Mouse (Mus musculus): ENCODE data around the gene Cbx6. TPM values are rescaled to one million over a fixed set of nuclear protein-coding genes. Genes with fewer than 3 reads are reported as not detected.

Gene Cbx6
- polyA plus RNA-seq, 1 experiment from 2014 or later: 65.2 TPM

- no peak overlapping the region for H3K9ac ChIP-seq (ENCODE audit: low read depth, low read length)
- no peak overlapping the region for H3K4me2 ChIP-seq (ENCODE audit: low read length)
- 84% methylated on average over 6 of the region's 6 CpGs for WGBS
- H3K27me3 ChIP-seq (replicated peaks; ENCODE audit: control insufficient read depth, insufficient read depth, low read length): no peaks in the 10 kb centered on the region
- no peak for ATAC-seq
- no peak overlapping the region for H3K27ac ChIP-seq (ENCODE audit: low read depth, low read length)
- H3K4me3 ChIP-seq (ENCODE audit: low read length): no peak overlapping the region
- H3K4me1 ChIP-seq (ENCODE audit: control insufficient read depth, insufficient read depth, low read depth, low read length): peaks cover 3% of the 10 kb centered on the region; the same call in 1 of the 2 replicates
- H3K36me3 ChIP-seq (ENCODE audit: control insufficient read depth, insufficient read depth, low read length): peaks cover 4% of the 10 kb centered on the region
- H3K9me3 ChIP-seq (ENCODE audit: control insufficient read depth, low read length): no peaks in the 10 kb centered on the region
Measured at GRCm38 (mm10) chr15:79790905-79791304, 43.6 kb downstream of the Cbx6 start.

GRCm38 (mm10) chr15:79790111-79790510 lies 44.4 kb downstream of the Cbx6 start:
- 54% methylated on average over 8 of the region's 8 CpGs for whole genome bisulfite sequencing
- H3K27ac ChIP-seq (ENCODE audit: low read depth, low read length): no peak overlapping the region
- H3K27me3 ChIP-seq (replicated peaks; ENCODE audit: control insufficient read depth, insufficient read depth, low read length): no peaks in the 10 kb centered on the region
- no peaks in the 10 kb centered on the region for H3K9me3 ChIP-seq (ENCODE audit: control insufficient read depth, low read length)
- H3K4me2 ChIP-seq (ENCODE audit: low read length): no peak overlapping the region
- H3K36me3 ChIP-seq (ENCODE audit: control insufficient read depth, insufficient read depth, low read length): peaks cover 4% of the 10 kb centered on the region
- no peak overlapping the region for H3K4me3 ChIP-seq (ENCODE audit: low read length)
- peaks cover 3% of the 10 kb centered on the region; the same call in 1 of the 2 replicates for H3K4me1 ChIP-seq (ENCODE audit: control insufficient read depth, insufficient read depth, low read depth, low read length)
- no peak for ATAC-seq
- no peak overlapping the region for H3K9ac ChIP-seq (ENCODE audit: low read depth, low read length)

- 34% methylated on average over 8 of the region's 8 CpGs for whole genome bisulfite sequencing
- H3K27ac ChIP-seq (ENCODE audit: low read depth, low read length): peak overlapping the region; percentile 34; the same call in 1 of the 2 replicates
Measured at GRCm38 (mm10) chr15:79787815-79788214, 46.7 kb downstream of the Cbx6 start.

GRCm38 (mm10) chr15:79785056-79785455 lies 49.4 kb downstream of the Cbx6 start:
- no peak for ATAC-seq
- H3K27ac ChIP-seq (ENCODE audit: low read depth, low read length): no peak overlapping the region
- no peaks in the 10 kb centered on the region for H3K27me3 ChIP-seq (replicated peaks; ENCODE audit: control insufficient read depth, insufficient read depth, low read length)
- H3K4me1 ChIP-seq (ENCODE audit: control insufficient read depth, insufficient read depth, low read depth, low read length): peaks cover 3% of the 10 kb centered on the region; the same call in 1 of the 2 replicates
- peaks cover 4% of the 10 kb centered on the region; the same call in 1 of the 2 replicates for H3K36me3 ChIP-seq (ENCODE audit: control insufficient read depth, insufficient read depth, low read length)
- no peak overlapping the region for H3K4me2 ChIP-seq (ENCODE audit: low read length)
- H3K4me3 ChIP-seq (ENCODE audit: low read length): no peak overlapping the region
- H3K9ac ChIP-seq (ENCODE audit: low read depth, low read length): no peak overlapping the region
- no peaks in the 10 kb centered on the region for H3K9me3 ChIP-seq (ENCODE audit: control insufficient read depth, low read length)
- WGBS: 74% methylated on average over 1 of the region's 1 CpGs

More at GRCm38 (mm10) chr15:79787815-79788214, 46.7 kb downstream of the Cbx6 start:
- Histone ChIP-seq H3K4me3 (ENCODE audit: low read length) (no peak overlapping the region), H3K4me2 (ENCODE audit: low read length) (no peak overlapping the region), H3K9ac (ENCODE audit: low read depth, low read length) (no peak overlapping the region; the same call in 1 of the 2 replicates), H3K4me1 (ENCODE audit: control insufficient read depth, insufficient read depth, low read depth, low read length) (peaks cover 3% of the 10 kb centered on the region; the same call in 1 of the 2 replicates), H3K9me3 (ENCODE audit: control insufficient read depth, low read length) (no peaks in the 10 kb centered on the region), H3K36me3 (ENCODE audit: control insufficient read depth, insufficient read depth, low read length) (peaks cover 4% of the 10 kb centered on the region), H3K27me3 (replicated peaks; ENCODE audit: control insufficient read depth, insufficient read depth, low read length) (no peaks in the 10 kb centered on the region)
- 0 out of 2 replicates have a peak, but pooled peaks have one; percentile 26 for ATAC-seq

GRCm38 (mm10) chr15:79777749-79778148 lies 56.7 kb downstream of the Cbx6 start, which contains the start of gene Dnal4:
Dnal4 (minus strand) TSS chr15:79777849.
- no peak within 1 kb of the TSS for H3K4me3 ChIP-seq (ENCODE audit: low read length)
- ATAC-seq: no peak
- peaks cover 9% of the 10 kb centered on the region for H3K4me1 ChIP-seq (ENCODE audit: control insufficient read depth, insufficient read depth, low read depth, low read length)
- H3K4me2 ChIP-seq (ENCODE audit: low read length): no peak within 1 kb of the TSS
- no peak within 1 kb of the TSS for H3K9ac ChIP-seq (ENCODE audit: low read depth, low read length)
- H3K27ac ChIP-seq (ENCODE audit: low read depth, low read length): no peak within 1 kb of the TSS
- no peaks in the 10 kb centered on the region for H3K36me3 ChIP-seq (ENCODE audit: control insufficient read depth, insufficient read depth, low read length)
- no peaks in the 10 kb centered on the region for H3K27me3 ChIP-seq (replicated peaks; ENCODE audit: control insufficient read depth, insufficient read depth, low read length)
- H3K9me3 ChIP-seq (ENCODE audit: control insufficient read depth, low read length): no peaks in the 10 kb centered on the region

- H3K4me2 ChIP-seq (ENCODE audit: low read length): no peak overlapping the region
- H3K36me3 ChIP-seq (ENCODE audit: control insufficient read depth, insufficient read depth, low read length): no peaks in the 10 kb centered on the region
- ATAC-seq: no peak
- no peak overlapping the region for H3K9ac ChIP-seq (ENCODE audit: low read depth, low read length)
- peaks cover 14% of the 10 kb centered on the region for H3K4me1 ChIP-seq (ENCODE audit: control insufficient read depth, insufficient read depth, low read depth, low read length)
- H3K27me3 ChIP-seq (replicated peaks; ENCODE audit: control insufficient read depth, insufficient read depth, low read length): no peaks in the 10 kb centered on the region
- H3K4me3 ChIP-seq (ENCODE audit: low read length): no peak overlapping the region
- 69% methylated on average over 7 of the region's 7 CpGs for WGBS
- H3K9me3 ChIP-seq (ENCODE audit: control insufficient read depth, low read length): no peaks in the 10 kb centered on the region
- H3K27ac ChIP-seq (ENCODE audit: low read depth, low read length): no peak overlapping the region
Measured at GRCm38 (mm10) chr15:79775662-79776061, 58.8 kb downstream of the Cbx6 start.

- H3K4me2 ChIP-seq (ENCODE audit: low read length): peak overlapping the region; percentile 83
- H3K9me3 ChIP-seq (ENCODE audit: control insufficient read depth, low read length): no peaks in the 10 kb centered on the region
- under 1% methylated on average over 50 of the region's 50 CpGs for WGBS
- H3K9ac ChIP-seq (ENCODE audit: low read depth, low read length): peak overlapping the region; percentile 84
- no peaks in the 10 kb centered on the region for H3K27me3 ChIP-seq (replicated peaks; ENCODE audit: control insufficient read depth, insufficient read depth, low read length)
- peak overlapping the region; percentile 88 for H3K4me3 ChIP-seq (ENCODE audit: low read length)
- peak; percentile 99 for ATAC-seq
- H3K36me3 ChIP-seq (ENCODE audit: control insufficient read depth, insufficient read depth, low read length): no peaks in the 10 kb centered on the region
- peak overlapping the region; percentile 83 for H3K27ac ChIP-seq (ENCODE audit: low read depth, low read length)
- H3K4me1 ChIP-seq (ENCODE audit: control insufficient read depth, insufficient read depth, low read depth, low read length): peaks cover 14% of the 10 kb centered on the region
Measured at GRCm38 (mm10) chr15:79774117-79775027, 60.1 kb downstream of the Cbx6 start.

Other genes starting within 250 kb of the Cbx6 start
- 0.99 and 1.3 TPM in 2 replicates for gene Dmc1, start 229.6 kb downstream of the Cbx6 start, polyA plus RNA-seq (2015; fragmentation: Nextera tagmentation; extraction: Ambion mirVana)
- 3.0 and 3.5 TPM in 2 replicates for gene Fam227a, start 175.7 kb downstream of the Cbx6 start, polyA plus RNA-seq (2015; fragmentation: Nextera tagmentation; extraction: Ambion mirVana)
- gene Cby1, start 175.5 kb downstream of the Cbx6 start, polyA plus RNA-seq (2015; fragmentation: Nextera tagmentation; extraction: Ambion mirVana): 93.8 and 101 TPM in 2 replicates
- 220 and 251 TPM in 2 replicates for gene Tomm22, start 163.8 kb downstream of the Cbx6 start, polyA plus RNA-seq (2015; fragmentation: Nextera tagmentation; extraction: Ambion mirVana)
- 19.1 and 21.5 TPM in 2 replicates for gene Josd1, start 146.8 kb downstream of the Cbx6 start, polyA plus RNA-seq (2015; fragmentation: Nextera tagmentation; extraction: Ambion mirVana)
- gene Gtpbp1, start 143.8 kb downstream of the Cbx6 start, polyA plus RNA-seq (2015; fragmentation: Nextera tagmentation; extraction: Ambion mirVana): 46.0 and 51.5 TPM in 2 replicates
- gene Sun2, start 92.2 kb downstream of the Cbx6 start, polyA plus RNA-seq (2015; fragmentation: Nextera tagmentation; extraction: Ambion mirVana): 4.6 and 4.7 TPM in 2 replicates
- 61.8 and 64.9 TPM in 2 replicates for gene Dnal4, start 56.8 kb downstream of the Cbx6 start, polyA plus RNA-seq (2015; fragmentation: Nextera tagmentation; extraction: Ambion mirVana)
- 44.1 and 58.7 TPM in 2 replicates for gene Nptxr, start 29.9 kb downstream of the Cbx6 start, polyA plus RNA-seq (2015; fragmentation: Nextera tagmentation; extraction: Ambion mirVana)
- gene Npcd, start 451 bp downstream of the Cbx6 start, polyA plus RNA-seq (2015; fragmentation: Nextera tagmentation; extraction: Ambion mirVana): 0.41 and 0.67 TPM in 2 replicates
- gene Apobec3, start 57.0 kb upstream of the Cbx6 start, polyA plus RNA-seq (2015; fragmentation: Nextera tagmentation; extraction: Ambion mirVana): 4.5 and 5.1 TPM in 2 replicates
- 4.7 and 5.2 TPM in 2 replicates for gene Cbx7, start 136.4 kb upstream of the Cbx6 start, polyA plus RNA-seq (2015; fragmentation: Nextera tagmentation; extraction: Ambion mirVana)
- gene Pdgfb, start 180.3 kb upstream of the Cbx6 start, polyA plus RNA-seq (2015; fragmentation: Nextera tagmentation; extraction: Ambion mirVana): 6.7 and 8.0 TPM in 2 replicates